Mouse (Mus musculus): ENCODE measurements around the gene Dock9. TPM values are rescaled to one million over a fixed set of nuclear protein-coding genes. Genes with fewer than 3 reads are reported as not detected.
"Not testable (repeated sequence)": the region's sequence is repeated elsewhere in the genome, so short reads cannot be mapped to it uniquely, and the experiment has no call there.

Dock9 gene
- total RNA-seq, 1 experiment from 2014 or later: 16.8 TPM

DNA sequence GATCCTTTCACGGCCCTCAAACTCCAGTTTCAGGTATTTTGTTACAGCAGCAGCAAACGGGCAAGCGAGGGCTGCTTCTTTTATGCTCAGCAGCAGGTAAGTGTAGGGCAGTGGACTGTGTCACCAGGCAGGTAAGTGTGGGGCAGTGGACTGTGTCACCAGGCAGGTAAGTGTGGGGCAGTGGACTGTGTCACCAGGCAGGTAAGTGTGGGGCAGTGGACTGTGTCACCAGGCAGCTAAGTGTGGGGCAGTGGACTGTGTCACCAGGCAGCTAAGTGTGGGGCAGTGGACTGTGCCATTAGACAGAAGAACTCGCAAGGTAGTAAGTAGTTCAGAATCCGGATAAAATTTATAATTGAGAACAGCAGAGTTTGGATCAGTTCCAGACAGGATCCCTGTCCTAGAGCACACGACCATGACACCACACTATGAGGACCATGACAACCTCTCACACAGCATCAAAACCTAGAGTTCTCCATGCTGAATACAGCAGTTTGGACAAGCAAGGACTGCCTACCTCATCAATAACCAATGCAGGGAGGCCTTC is 173.6 kb downstream of the Dock9 start:
- ATAC-seq (replicated peaks in 1 of 2; ENCODE audit: insufficient read depth in 1 of 2, low FRiP score in 2 of 2, low TSS enrichment in 1 of 2, low read depth in 1 of 2, poor library complexity in 2 of 2, severe bottlenecking in 2 of 2): not testable (repeated sequence)

DNA sequence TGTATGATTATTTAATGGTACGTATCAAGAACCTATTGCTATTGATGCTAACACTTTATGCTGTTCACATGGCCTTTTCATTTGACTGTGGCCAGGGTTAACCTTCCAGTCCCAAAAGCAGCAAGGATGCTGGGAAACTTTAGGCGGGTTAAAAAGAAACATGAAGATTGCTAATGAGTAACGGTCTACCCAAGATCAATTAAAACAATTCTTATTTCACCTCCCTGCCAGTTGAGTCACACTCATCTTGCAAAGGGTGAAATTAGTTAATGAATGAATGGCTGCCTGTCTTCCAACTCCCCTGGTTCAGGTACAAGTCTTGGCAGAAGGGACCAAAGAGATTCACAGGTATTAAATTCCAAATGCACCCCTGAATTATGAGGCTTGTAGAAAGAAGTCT is 175.8 kb downstream of the Dock9 start:
- no peak for ATAC-seq (replicated peaks in 1 of 2; ENCODE audit: insufficient read depth in 1 of 2, low FRiP score in 2 of 2, low TSS enrichment in 1 of 2, low read depth in 1 of 2, poor library complexity in 2 of 2, severe bottlenecking in 2 of 2)

DNA sequence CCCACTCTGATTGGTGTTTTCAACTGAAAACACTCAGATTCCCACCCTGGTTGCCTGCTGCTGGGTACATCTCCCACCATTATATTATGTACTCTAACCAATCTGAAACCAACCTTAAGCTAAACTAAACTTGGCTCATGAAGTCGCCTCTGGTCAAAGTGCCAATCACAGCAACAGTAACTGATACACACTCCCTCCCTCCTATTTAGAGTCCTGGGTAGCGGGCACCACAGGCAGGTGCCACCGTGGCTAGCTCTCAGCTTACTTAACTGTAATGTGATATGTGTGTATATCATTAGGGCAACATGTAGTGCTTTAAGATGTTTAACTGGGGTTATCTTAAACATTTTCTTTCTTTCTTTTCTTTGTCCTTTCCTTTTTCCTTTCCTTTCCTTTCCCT is 177.1 kb downstream of the Dock9 start:
- ATAC-seq (replicated peaks in 1 of 2; ENCODE audit: insufficient read depth in 1 of 2, low FRiP score in 2 of 2, low TSS enrichment in 1 of 2, low read depth in 1 of 2, poor library complexity in 2 of 2, severe bottlenecking in 2 of 2): no peak

DNA sequence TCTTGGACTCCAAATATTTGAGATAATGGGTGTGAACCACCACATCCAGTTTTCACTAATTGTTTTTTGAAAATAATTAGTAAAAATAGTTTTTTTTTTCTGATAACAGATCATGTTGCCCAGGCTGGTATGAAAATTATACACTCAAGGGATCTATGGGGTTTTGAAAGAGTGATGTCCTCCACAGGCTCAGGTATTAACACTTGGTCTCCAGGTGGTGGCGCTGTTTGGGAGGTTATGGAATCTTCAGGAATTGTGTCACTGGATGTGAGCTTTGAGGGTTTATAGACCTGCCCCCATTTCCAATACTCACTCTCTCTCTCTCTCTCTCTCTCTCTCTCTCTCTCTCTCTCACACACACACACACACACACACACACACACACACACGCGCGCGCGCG is 177.5 kb downstream of the Dock9 start:
- no peak for ATAC-seq (replicated peaks in 1 of 2; ENCODE audit: insufficient read depth in 1 of 2, low FRiP score in 2 of 2, low TSS enrichment in 1 of 2, low read depth in 1 of 2, poor library complexity in 2 of 2, severe bottlenecking in 2 of 2)

DNA sequence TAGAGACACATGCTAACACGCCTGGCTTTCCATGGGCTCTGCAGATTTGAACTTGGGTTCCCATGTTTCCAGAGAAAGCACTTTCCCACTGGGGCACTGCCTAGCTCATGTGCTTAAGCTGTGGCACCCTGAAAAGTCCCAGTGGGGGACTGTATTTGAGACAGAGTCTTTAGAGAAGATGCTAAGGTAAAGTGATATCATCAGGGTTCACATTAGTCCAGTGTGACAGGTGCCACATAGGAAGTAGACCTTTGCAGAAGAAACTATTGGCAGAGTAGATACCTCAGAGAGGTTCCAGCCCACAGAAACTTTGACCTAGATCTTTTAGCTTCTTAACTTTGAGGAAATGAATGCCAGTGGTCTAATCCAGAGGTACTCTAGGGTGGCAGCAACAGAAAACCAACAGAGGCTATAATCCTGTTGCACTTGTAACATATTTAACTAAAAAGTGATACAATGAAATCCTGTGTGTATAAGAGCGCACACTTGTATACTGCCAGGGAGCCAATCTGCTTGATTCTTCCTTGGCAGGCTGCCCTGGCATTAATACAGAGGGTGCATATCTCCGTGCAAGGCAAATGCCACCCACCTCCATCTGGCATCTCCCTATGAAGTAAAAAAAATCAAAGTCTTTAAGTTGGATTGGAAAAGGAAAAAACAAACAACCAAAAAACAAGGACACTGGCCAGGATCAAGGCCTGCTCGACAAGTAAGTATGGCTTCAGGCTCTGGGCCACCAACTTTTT is 179.8 kb downstream of the Dock9 start:
- no peak for ATAC-seq (replicated peaks in 1 of 2; ENCODE audit: insufficient read depth in 1 of 2, low FRiP score in 2 of 2, low TSS enrichment in 1 of 2, low read depth in 1 of 2, poor library complexity in 2 of 2, severe bottlenecking in 2 of 2)

DNA sequence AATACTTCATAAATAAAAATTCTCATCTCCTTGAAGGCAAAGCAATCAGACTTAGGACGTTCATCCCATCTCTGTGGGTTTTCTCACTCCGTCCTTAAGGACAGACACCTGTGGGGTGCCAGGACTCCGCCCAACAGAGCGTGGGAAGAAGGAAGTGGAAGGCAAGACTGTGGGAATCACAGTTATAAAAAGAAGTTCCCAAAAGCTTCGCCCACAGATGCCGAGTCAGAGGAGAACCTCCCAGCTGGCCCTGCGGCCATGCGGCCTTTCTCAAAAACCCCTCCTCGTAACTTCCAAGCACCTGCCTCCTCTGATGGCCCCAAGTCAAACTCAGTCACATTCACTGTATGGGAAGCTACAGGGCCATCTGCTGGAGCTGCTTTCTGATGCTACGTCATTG is 182.2 kb downstream of the Dock9 start:
- ATAC-seq (replicated peaks in 1 of 2; ENCODE audit: insufficient read depth in 1 of 2, low FRiP score in 2 of 2, low TSS enrichment in 1 of 2, low read depth in 1 of 2, poor library complexity in 2 of 2, severe bottlenecking in 2 of 2): no peak

DNA sequence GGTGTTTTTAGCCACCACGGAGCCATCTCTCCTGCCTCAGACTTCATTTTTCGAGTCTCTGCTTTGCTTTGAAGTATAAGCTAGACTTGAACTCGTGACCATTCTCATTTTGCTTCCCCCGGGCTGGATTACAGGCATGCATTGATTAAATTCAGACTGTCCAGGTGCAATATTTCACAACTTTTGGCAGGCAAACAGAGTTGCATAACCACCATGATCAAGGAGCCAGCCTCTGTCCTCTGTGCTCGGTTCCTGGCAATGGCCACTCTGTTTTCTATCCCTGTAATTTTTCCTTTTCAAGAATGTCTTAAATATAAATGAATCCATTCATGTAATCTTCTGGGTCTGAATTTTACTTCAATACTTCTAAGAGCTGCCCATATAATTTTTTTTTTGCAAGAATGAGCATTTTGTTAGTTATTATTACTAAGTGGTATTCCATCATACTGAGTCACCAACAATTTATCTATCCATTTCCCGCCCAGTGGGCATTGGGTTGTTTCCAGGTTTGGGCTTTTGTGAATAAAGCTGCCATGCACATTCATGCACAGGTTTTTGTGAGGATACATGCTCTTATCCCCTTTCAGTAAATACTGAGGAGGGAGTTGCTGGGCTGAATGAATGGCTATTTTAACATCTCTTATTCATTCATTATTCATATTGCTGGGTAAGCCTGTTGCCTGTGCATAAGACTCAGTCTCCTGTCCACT is 183.0 kb downstream of the Dock9 start:
- no peak for ATAC-seq (replicated peaks in 1 of 2; ENCODE audit: insufficient read depth in 1 of 2, low FRiP score in 2 of 2, low TSS enrichment in 1 of 2, low read depth in 1 of 2, poor library complexity in 2 of 2, severe bottlenecking in 2 of 2)

DNA sequence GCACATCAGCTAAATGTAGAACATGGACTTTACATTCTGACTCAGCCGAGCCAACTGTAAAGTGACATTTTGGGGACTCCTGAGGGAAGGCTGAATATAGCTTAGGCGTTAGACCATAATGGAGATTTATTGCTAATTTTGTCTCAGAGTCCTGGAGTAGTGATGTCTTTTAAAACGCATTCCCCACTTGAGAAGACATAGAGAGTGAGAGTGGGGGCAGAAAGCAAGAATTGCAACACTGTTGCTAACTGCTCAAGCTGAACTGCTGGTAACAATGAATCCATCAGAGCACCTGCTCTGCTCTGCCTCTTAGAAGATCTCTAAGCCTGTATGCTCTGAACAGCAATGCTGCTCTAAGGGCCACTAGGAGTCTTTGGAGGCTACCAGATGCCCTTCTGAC is 184.1 kb downstream of the Dock9 start:
- ATAC-seq (replicated peaks in 1 of 2; ENCODE audit: insufficient read depth in 1 of 2, low FRiP score in 2 of 2, low TSS enrichment in 1 of 2, low read depth in 1 of 2, poor library complexity in 2 of 2, severe bottlenecking in 2 of 2): no peak

DNA sequence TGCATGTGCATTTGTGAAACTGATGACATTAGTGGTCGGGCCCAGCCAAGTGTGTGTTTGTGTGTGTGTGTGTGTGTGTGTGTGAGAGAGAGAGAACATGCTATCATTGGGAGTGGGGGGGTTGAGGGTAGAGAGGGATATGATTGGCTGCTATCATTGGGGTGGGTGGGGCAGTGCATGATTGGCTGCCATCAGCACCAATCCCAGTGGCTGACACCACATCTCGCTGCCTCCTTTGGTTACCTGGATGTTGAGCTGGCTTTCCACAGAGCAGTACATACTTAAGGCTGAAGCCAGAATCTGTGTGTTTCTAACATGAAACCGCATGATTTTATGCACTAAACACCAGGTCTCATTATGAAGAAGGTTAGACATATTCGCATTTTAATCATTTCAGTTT is 184.7 kb downstream of the Dock9 start:
- ATAC-seq (replicated peaks in 1 of 2; ENCODE audit: insufficient read depth in 1 of 2, low FRiP score in 2 of 2, low TSS enrichment in 1 of 2, low read depth in 1 of 2, poor library complexity in 2 of 2, severe bottlenecking in 2 of 2): no peak

DNA sequence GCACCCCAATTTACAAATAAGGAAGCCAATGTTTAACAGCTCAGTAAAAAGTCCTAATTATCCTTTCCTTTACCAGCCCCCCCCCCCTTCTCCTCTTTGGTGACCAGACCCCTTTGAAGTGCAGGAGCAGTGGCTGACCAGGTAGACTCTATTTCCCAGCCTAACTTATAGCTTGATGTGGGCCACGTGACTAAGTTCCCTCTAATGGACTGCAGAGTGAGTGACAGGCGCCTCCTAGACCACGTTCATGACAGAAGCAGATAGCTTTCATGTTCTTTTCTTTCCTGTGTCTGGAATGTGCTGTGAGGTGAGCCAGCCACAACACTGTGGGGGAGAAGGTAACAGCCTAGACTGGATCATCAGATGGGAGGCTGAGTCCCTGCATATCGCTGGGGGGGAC is 186.1 kb downstream of the Dock9 start:
- no peak for ATAC-seq (replicated peaks in 1 of 2; ENCODE audit: insufficient read depth in 1 of 2, low FRiP score in 2 of 2, low TSS enrichment in 1 of 2, low read depth in 1 of 2, poor library complexity in 2 of 2, severe bottlenecking in 2 of 2)

DNA sequence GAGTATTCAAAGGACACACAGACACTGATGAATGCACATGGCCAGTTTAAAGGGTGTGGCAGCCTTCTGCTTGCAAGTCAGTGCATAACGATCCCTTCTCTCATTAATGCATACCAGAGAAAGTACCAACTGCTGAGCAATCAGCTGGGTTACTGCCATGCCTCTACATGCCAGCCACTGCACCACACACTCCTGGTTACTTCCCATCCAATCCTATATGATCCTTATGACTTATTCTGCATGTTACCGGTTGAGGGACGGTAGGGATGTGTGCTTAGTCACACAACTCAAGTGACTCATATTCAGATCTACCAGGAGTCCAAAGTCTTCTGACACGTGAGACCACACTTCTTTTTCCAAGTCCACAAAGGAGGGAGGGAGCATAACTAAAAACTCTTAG is 186.5 kb downstream of the Dock9 start:
- ATAC-seq (replicated peaks in 1 of 2; ENCODE audit: insufficient read depth in 1 of 2, low FRiP score in 2 of 2, low TSS enrichment in 1 of 2, low read depth in 1 of 2, poor library complexity in 2 of 2, severe bottlenecking in 2 of 2): no peak

DNA sequence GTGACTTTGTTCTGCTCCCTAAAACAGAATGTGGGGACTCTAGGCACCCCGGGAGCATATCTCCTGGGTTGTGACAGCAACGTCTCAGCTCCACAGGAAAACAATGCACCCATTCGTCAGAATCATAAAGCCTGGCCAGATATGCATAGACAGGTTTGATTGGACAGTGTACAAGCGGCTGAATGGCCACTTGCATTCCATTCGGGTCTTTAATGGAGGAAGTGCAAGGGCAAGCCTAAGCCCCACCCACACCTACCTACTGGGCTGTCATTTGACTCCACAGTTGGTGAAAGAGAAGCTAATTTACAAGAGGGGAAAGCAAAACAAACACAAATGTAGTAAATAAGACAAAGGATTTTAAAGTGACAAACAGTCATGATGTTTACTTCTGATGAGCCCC is 189.1 kb downstream of the Dock9 start:
- ATAC-seq (replicated peaks in 1 of 2; ENCODE audit: insufficient read depth in 1 of 2, low FRiP score in 2 of 2, low TSS enrichment in 1 of 2, low read depth in 1 of 2, poor library complexity in 2 of 2, severe bottlenecking in 2 of 2): no peak

DNA sequence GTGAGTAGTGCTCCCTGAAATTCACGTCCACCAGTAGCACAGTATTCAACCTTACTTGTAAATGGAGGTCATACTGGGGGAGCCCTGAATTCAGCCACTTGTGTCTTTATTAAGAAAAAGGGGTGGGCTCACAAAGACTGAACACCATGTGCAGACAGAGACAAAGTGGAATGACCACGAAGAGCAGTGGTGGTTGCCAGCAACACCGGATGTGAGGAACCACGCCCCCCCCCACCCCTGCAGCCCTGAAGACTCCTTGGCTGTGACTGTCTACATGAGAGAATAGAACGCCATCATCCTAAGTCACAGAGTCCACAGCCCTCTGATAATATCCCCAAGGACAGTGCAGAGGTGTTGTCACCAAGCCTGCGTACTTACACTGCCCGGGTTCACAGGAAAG is 191.2 kb downstream of the Dock9 start:
- no peak for ATAC-seq (replicated peaks in 1 of 2; ENCODE audit: insufficient read depth in 1 of 2, low FRiP score in 2 of 2, low TSS enrichment in 1 of 2, low read depth in 1 of 2, poor library complexity in 2 of 2, severe bottlenecking in 2 of 2)

DNA sequence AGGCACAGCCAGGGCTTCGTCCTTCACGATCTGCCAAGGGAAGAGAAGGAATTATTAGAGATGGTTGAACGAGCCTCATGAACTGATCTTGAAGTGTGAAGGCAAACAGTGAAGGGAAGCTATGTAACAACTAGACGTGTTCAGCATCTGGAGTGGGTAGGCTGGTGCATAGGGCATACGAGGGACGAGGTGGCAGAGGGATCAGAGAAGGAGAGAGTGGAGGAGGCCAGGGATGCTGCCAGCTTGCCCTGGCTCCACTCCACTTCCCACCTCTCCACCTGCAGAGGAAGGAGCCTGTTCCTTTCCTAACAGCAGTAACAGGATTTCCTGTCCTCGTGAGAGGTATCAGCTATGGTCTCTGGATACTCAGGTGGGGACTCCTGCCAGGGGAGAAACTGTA is 192.4 kb downstream of the Dock9 start:
- ATAC-seq (replicated peaks in 1 of 2; ENCODE audit: insufficient read depth in 1 of 2, low FRiP score in 2 of 2, low TSS enrichment in 1 of 2, low read depth in 1 of 2, poor library complexity in 2 of 2, severe bottlenecking in 2 of 2): no peak

DNA sequence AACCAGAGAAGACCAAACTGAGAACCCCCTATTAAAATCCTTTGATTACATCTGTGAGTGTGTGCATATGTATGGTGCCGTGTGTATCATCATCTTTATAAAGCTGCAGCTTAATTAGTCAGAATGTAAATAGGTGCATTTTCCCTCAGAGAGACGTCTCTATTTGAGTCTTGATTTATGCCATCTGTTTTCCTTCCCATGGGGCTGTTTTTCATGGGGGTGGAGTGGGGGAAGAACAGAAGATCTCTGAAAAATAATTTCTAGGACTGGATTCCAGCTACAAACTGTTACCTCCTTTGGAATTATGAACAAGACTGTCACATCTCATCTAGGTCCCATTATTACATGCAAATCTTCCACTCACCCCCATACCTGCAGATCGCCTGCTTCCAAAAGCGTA is 193.1 kb downstream of the Dock9 start:
- no peak for ATAC-seq (replicated peaks in 1 of 2; ENCODE audit: insufficient read depth in 1 of 2, low FRiP score in 2 of 2, low TSS enrichment in 1 of 2, low read depth in 1 of 2, poor library complexity in 2 of 2, severe bottlenecking in 2 of 2)

DNA sequence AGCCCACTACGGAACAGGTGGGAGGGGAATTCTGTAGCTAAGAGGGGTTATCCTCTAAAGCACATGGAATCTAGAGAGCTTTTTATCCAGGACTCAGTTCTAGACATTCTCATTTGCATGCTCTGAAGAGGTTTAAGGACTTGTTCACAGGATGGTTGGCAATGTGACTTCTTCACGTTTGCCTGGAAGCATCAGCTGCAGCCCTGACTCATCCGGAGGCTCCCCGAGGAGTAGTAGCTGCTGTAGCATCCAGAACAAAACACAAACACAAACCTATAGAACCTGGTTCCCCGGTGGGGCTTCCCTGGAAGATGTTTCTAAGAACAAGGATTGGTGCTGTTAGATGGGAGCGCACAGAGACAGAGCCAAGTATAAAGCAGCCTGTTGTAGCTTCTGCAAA is 195.0 kb downstream of the Dock9 start:
- ATAC-seq (replicated peaks in 1 of 2; ENCODE audit: insufficient read depth in 1 of 2, low FRiP score in 2 of 2, low TSS enrichment in 1 of 2, low read depth in 1 of 2, poor library complexity in 2 of 2, severe bottlenecking in 2 of 2): no peak

DNA sequence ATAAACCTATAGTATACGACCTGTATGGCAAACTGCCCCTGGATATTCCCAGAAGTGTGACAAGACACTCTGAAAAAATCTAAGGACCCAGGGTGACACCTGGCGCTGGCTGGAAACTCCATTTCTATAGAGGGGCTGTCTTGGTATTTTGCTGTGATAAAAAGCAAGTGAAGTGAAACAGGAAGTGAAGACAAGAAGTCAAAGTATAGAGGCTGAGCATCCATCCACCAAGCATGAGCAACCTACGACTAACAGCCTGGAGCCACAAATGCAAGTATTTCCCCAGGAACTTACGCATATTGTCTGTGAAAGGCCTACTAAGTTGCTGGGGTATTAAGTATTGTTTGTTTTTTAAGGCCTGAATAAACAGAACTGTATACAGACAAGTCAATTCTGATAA is 197.1 kb downstream of the Dock9 start:
- ATAC-seq (replicated peaks in 1 of 2; ENCODE audit: insufficient read depth in 1 of 2, low FRiP score in 2 of 2, low TSS enrichment in 1 of 2, low read depth in 1 of 2, poor library complexity in 2 of 2, severe bottlenecking in 2 of 2): no peak

DNA sequence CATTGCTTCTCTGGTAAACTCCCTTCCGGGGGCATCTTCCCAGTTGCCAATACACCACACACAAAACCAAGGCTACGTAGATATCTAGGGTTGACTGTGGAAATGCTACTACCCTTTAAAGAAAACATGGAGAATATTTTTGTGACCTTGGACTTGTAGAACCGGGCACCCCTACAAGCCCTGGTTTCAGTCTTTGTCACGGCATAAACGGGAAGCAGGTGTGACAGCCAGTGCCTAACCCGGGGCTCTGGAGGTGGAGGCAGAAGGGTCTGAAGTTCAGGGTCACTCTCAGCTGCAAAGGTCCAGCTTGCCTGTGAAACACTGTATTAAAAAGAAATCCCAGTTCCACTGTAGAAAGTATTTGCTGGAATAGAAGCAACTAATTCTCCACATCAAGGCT is 200.6 kb downstream of the Dock9 start:
- ATAC-seq (replicated peaks in 1 of 2; ENCODE audit: insufficient read depth in 1 of 2, low FRiP score in 2 of 2, low TSS enrichment in 1 of 2, low read depth in 1 of 2, poor library complexity in 2 of 2, severe bottlenecking in 2 of 2): no peak

DNA sequence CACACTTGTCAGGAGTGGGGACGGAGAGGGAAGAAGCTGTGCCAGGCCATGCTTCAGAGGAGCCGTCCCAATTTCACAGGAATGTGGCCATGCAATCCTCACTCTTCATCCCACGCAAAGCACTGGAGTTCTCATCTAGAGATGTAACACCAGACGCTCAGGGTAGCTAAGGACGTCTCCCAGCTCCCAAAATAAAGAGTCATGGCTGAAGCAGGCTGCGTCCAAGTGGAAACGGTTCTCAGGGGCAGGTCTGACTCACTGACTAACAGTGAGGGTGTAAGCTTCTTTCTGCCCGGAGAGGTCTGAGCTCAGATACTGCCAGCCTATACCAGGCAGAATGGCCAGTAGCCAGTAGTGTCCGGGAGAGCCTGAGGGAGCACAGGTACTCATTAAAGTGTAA is 201.0 kb downstream of the Dock9 start:
- no peak for ATAC-seq (replicated peaks in 1 of 2; ENCODE audit: insufficient read depth in 1 of 2, low FRiP score in 2 of 2, low TSS enrichment in 1 of 2, low read depth in 1 of 2, poor library complexity in 2 of 2, severe bottlenecking in 2 of 2)
